ENCODE assay signal across 18 mouse cellular contexts in genomic region chr2:171279319-171279718, GRCm38 (mm10).
DNase-seq lines count a peak whose midpoint lies in the region; ATAC-seq lines count a peak whose summit lies in the region.
"Had no signal": no experiment of that assay in that cellular context is flagged by ENCODE, and none has a peak within 500 bp of the region (broad histone marks: within the 10 kb centered on the region; RNA-seq: fewer than 3 reads in every experiment).

No protein-coding gene starts in this region.

- H3K4me1 ChIP-seq in heart, embryonic 11.5 days (ENCODE audit: control insufficient read depth, insufficient read depth, low read length) = no peaks in the 10 kb centered on the region
- H3K4me1 ChIP-seq in forebrain, embryonic 14.5 days (ENCODE audit: control insufficient read depth, insufficient read depth, low read length) = no peaks in the 10 kb centered on the region
- H3K4me1 ChIP-seq in midbrain, embryonic 14.5 days (ENCODE audit: control insufficient read depth, insufficient read depth, low read length) = no peaks in the 10 kb centered on the region
- no peaks in the 10 kb centered on the region for H3K4me1 ChIP-seq in hindbrain, embryonic 10.5 days (replicated peaks)
- H3K4me1 ChIP-seq: embryonic facial prominence, embryonic 10.5 days; embryonic facial prominence, embryonic 12.5 days; forebrain, embryonic 13.5 days had no signal

- ATAC-seq in heart, embryonic 11.5 days (replicated peaks; ENCODE audit: insufficient number of reproducible peaks, low FRiP score, low TSS enrichment) = no peak
- ATAC-seq in forebrain, embryonic 14.5 days = no peak
- no peak for ATAC-seq in midbrain, embryonic 14.5 days (ENCODE audit: low FRiP score, low TSS enrichment)
- ATAC-seq: forebrain, embryonic 13.5 days; forebrain, embryonic 16.5 days had no signal

- no peak overlapping the region for H3K4me2 ChIP-seq in heart, embryonic 11.5 days
- H3K4me2 ChIP-seq in forebrain, embryonic 14.5 days (ENCODE audit: low read length) = no peak overlapping the region
- no peak overlapping the region for H3K4me2 ChIP-seq in midbrain, embryonic 14.5 days (ENCODE audit: low read length)
- H3K4me2 ChIP-seq: embryonic facial prominence, embryonic 12.5 days; forebrain, embryonic 13.5 days had no signal

- no peak overlapping the region for H3K4me3 ChIP-seq in heart, embryonic 11.5 days (ENCODE audit: low read depth, low read length)
- no peak overlapping the region for H3K4me3 ChIP-seq in forebrain, embryonic 14.5 days (ENCODE audit: low read depth, low read length)
- H3K4me3 ChIP-seq in midbrain, embryonic 14.5 days (replicated peaks; ENCODE audit: low read depth, low read length) = no peak overlapping the region
- H3K4me3 ChIP-seq in hindbrain, embryonic 10.5 days = no peak overlapping the region
- H3K4me3 ChIP-seq: embryonic facial prominence, embryonic 10.5 days; embryonic facial prominence, embryonic 12.5 days; forebrain, embryonic 13.5 days had no signal

- no peak overlapping the region for H3K9ac ChIP-seq in heart, embryonic 11.5 days (ENCODE audit: low read depth, low read length)
- no peak overlapping the region for H3K9ac ChIP-seq in forebrain, embryonic 14.5 days (ENCODE audit: low read length)
- H3K9ac ChIP-seq in midbrain, embryonic 14.5 days (replicated peaks; ENCODE audit: low read length) = no peak overlapping the region
- H3K9ac ChIP-seq: embryonic facial prominence, embryonic 12.5 days; forebrain, embryonic 13.5 days had no signal

- H3K9me3 ChIP-seq in heart, embryonic 11.5 days (replicated peaks; ENCODE audit: control insufficient read depth, low read length) = 0 out of 2 replicates have a peak, but pooled peaks cover 2% of the 10 kb centered on the region
- peaks cover 7% of the 10 kb centered on the region for H3K9me3 ChIP-seq in forebrain, embryonic 14.5 days (replicated peaks; ENCODE audit: control insufficient read depth, low read length)
- H3K9me3 ChIP-seq in midbrain, embryonic 14.5 days (ENCODE audit: control insufficient read depth, low read length) = peaks cover 7% of the 10 kb centered on the region
- peaks cover 7% of the 10 kb centered on the region; the same call in 1 of the 2 replicates for H3K9me3 ChIP-seq in hindbrain, embryonic 10.5 days

- no peaks in the 10 kb centered on the region for H3K36me3 ChIP-seq in heart, embryonic 11.5 days (ENCODE audit: control insufficient read depth, insufficient read depth, low read length)
- H3K36me3 ChIP-seq in forebrain, embryonic 14.5 days (ENCODE audit: control insufficient read depth, insufficient read depth, low read length) = no peaks in the 10 kb centered on the region
- H3K36me3 ChIP-seq in midbrain, embryonic 14.5 days (ENCODE audit: control insufficient read depth, insufficient read depth, low read length) = no peaks in the 10 kb centered on the region
- no peaks in the 10 kb centered on the region for H3K36me3 ChIP-seq in hindbrain, embryonic 10.5 days
- H3K36me3 ChIP-seq: embryonic facial prominence, embryonic 10.5 days; embryonic facial prominence, embryonic 12.5 days had no signal

- no peaks in the 10 kb centered on the region for H3K27me3 ChIP-seq in heart, embryonic 11.5 days (ENCODE audit: control insufficient read depth, insufficient read depth, low read length)
- H3K27me3 ChIP-seq in forebrain, embryonic 14.5 days (replicated peaks; ENCODE audit: control insufficient read depth, insufficient read depth, low read length) = no peaks in the 10 kb centered on the region
- H3K27me3 ChIP-seq in midbrain, embryonic 14.5 days (ENCODE audit: control insufficient read depth, insufficient read depth, low read length) = no peaks in the 10 kb centered on the region
- no peaks in the 10 kb centered on the region for H3K27me3 ChIP-seq in hindbrain, embryonic 10.5 days (ENCODE audit: insufficient read depth, poor library complexity, severe bottlenecking)
- H3K27me3 ChIP-seq: embryonic facial prominence, embryonic 12.5 days; forebrain, embryonic 13.5 days had no signal

- DNase-seq in heart, postnatal 10 days = no peak
- DNase-seq in ES-CJ7 (ENCODE audit: low read depth, low spot score) (peak; percentile 83), ZHBTc4 (ENCODE audit: low read depth, low spot score) (peak; percentile 86)
- no peak for DNase-seq in forebrain, embryonic 14.5 days (ENCODE audit: low spot score)
- DNase-seq in midbrain, embryonic 14.5 days = no peak
- DNase-seq in hindbrain, embryonic 10.5 days (ENCODE audit: low spot score) = no peak
- DNase-seq: adrenal gland, postnatal 10 days; adrenal gland, postnatal 25 days; cerebellum, adult 11 months; cerebellum, adult 18-20 months; cerebellum, adult 8-10 months; cerebellum, adult 9-11 months; cerebellum, postnatal 14 days had no signal

- intact Hi-C loops in heart, postnatal 10 days (cut with DNase I) = no loop called here

- H3K27ac ChIP-seq in heart, embryonic 11.5 days (ENCODE audit: low read depth, low read length) = 0 out of 2 replicates have a peak overlapping the region, but pooled peaks have one; percentile 24
- H3K27ac ChIP-seq in forebrain, embryonic 14.5 days (ENCODE audit: low read depth, low read length) = no peak overlapping the region
- no peak overlapping the region for H3K27ac ChIP-seq in midbrain, embryonic 14.5 days (replicated peaks; ENCODE audit: low read depth, low read length)
- no peak overlapping the region for H3K27ac ChIP-seq in hindbrain, embryonic 10.5 days
- H3K27ac ChIP-seq: embryonic facial prominence, embryonic 10.5 days; embryonic facial prominence, embryonic 12.5 days; forebrain, embryonic 13.5 days had no signal

- WGBS in heart, embryonic 11.5 days (ENCODE audit: insufficient replicate concordance) = 69% methylated on average over 3 of the region's 3 CpGs
- 89% methylated on average over 3 of the region's 3 CpGs for WGBS in forebrain, embryonic 14.5 days
- 78% methylated on average over 3 of the region's 3 CpGs for WGBS in midbrain, embryonic 14.5 days
- 85% methylated on average over 3 of the region's 3 CpGs for WGBS in hindbrain, embryonic 10.5 days

Comparison
In these comparisons a context has a peak if more than half of its experiments do, and no peak if none do; other contexts are left out.
1. DNase-seq: peak in ES-CJ7 (single experiment) and ZHBTc4 (single experiment); none in heart, postnatal 10 days (0 of 2), forebrain, embryonic 14.5 days (single experiment), midbrain, embryonic 14.5 days (single experiment) and hindbrain, embryonic 10.5 days (single experiment).